Mouse (Mus musculus): ENCODE results near the gene Nxph4.

The Nxph4 gene

GRCm38 (mm10) chr10:127515271-127515982 lies 18.9 kb downstream of the Nxph4 start:
- DNase-seq (ENCODE audit: low spot score), result no peak

- no peak for DNase-seq (ENCODE audit: low spot score)
Observed at GRCm38 (mm10) chr10:127514764-127515163, 19.6 kb downstream of the Nxph4 start, which contains the start of gene Ndufa4l2. Gene Ndufa4l2 (plus strand): TSS chr10:127514967.

- DNase-seq (ENCODE audit: low spot score), result no peak
Observed at GRCm38 (mm10) chr10:127514111-127514698, 20.2 kb downstream of the Nxph4 start.

GRCm38 (mm10) chr10:127513501-127514091 lies 20.8 kb downstream of the Nxph4 start:
- DNase-seq (ENCODE audit: low spot score), result no peak

- peak; percentile 92 for DNase-seq (ENCODE audit: low spot score)
Observed at GRCm38 (mm10) chr10:127512813-127513212, 21.5 kb downstream of the Nxph4 start.

- no peak for DNase-seq (ENCODE audit: low spot score)
Observed at GRCm38 (mm10) chr10:127512307-127512666, 22.1 kb downstream of the Nxph4 start.

- DNase-seq (ENCODE audit: low spot score), result peak; percentile 65
Observed at GRCm38 (mm10) chr10:127511634-127512306, 22.6 kb downstream of the Nxph4 start.

GRCm38 (mm10) chr10:127510895-127511617 lies 23.3 kb downstream of the Nxph4 start:
- no peak for DNase-seq (ENCODE audit: low spot score)

GRCm38 (mm10) chr10:127509837-127510701 lies 24.3 kb downstream of the Nxph4 start:
- no peak for DNase-seq (ENCODE audit: low spot score)

GRCm38 (mm10) chr10:127509051-127509836 lies 25.1 kb downstream of the Nxph4 start:
- DNase-seq (ENCODE audit: low spot score), result peak; percentile 80

- DNase-seq (ENCODE audit: low spot score), result peak; percentile 80
Observed at GRCm38 (mm10) chr10:127508239-127508638, 26.1 kb downstream of the Nxph4 start.

GRCm38 (mm10) chr10:127500894-127501893 lies 33.2 kb downstream of the Nxph4 start, which contains the start of gene Stac3:
Gene Stac3 (plus strand): TSS chr10:127501686.
- DNase-seq (ENCODE audit: low spot score), result no peak

- no peak for DNase-seq (ENCODE audit: low spot score)
Observed at GRCm38 (mm10) chr10:127500042-127500441, 34.3 kb downstream of the Nxph4 start.

GRCm38 (mm10) chr10:127499516-127499915 lies 34.8 kb downstream of the Nxph4 start:
- no peak for DNase-seq (ENCODE audit: low spot score)

- DNase-seq (ENCODE audit: low spot score), result no peak
Observed at GRCm38 (mm10) chr10:127496156-127496555, 38.2 kb downstream of the Nxph4 start.

GRCm38 (mm10) chr10:127492118-127492517 lies 42.2 kb downstream of the Nxph4 start:
- DNase-seq (ENCODE audit: low spot score), result no peak

- DNase-seq (ENCODE audit: low spot score), result no peak
Observed at GRCm38 (mm10) chr10:127491128-127491512, 43.2 kb downstream of the Nxph4 start.

- DNase-seq (ENCODE audit: low spot score), result no peak
Observed at GRCm38 (mm10) chr10:127490160-127491127, 43.9 kb downstream of the Nxph4 start.

Data from T-cell, adult 2 months (primary cell).